Mouse (Mus musculus) embryonic facial prominence, embryonic 14.5 days (tissue): ENCODE measurements at regions not wholly inside any gene's neighbourhood (a gene's known extent, or its start where the extent isn't known, plus 50 kb on each side); places are given as distances from the start of the nearest gene placed in this dataset.

ENCODE experiments used
- ATAC-seq: fragments of 200-750 bp; cut with Nextera tagmentation; 2 replicates; pipeline ENCODE4 v1.8.0; 2017; ENCODE audit warnings: low read depth, moderate number of reproducible peaks, moderate TSS enrichment
- DNase-seq: peaks from one replicate; pipeline ENCODE4 v3.0.0-alpha.2; 2015; ENCODE audit warnings: low spot score
- H3K27ac ChIP-seq: fragments of 300-500 bp; sonication (generic); replicated peaks from 2 replicates; pipeline ENCODE4 v1.5.1; 2014; ENCODE audit warnings: low read depth, mild to moderate bottlenecking, low read length, moderate library complexity
- H3K27me3 ChIP-seq: fragments of 300-500 bp; sonication (generic); replicated peaks from 2 replicates; pipeline ENCODE4 v1.6.1; 2014; ENCODE audit warnings: low read length; ENCODE audit not compliant: control insufficient read depth, insufficient read depth
- H3K36me3 ChIP-seq: fragments of 300-500 bp; sonication (generic); 2 replicates; pipeline ENCODE4 v1.6.1; 2014; ENCODE audit warnings: low read length, mixed read lengths; ENCODE audit not compliant: control insufficient read depth, insufficient read depth
- H3K4me1 ChIP-seq: fragments of 300-500 bp; sonication (generic); 2 replicates; pipeline ENCODE4 v1.6.1; 2014; ENCODE audit warnings: antibody characterized with exemption, low read length; ENCODE audit not compliant: control insufficient read depth, insufficient read depth
- H3K4me2 ChIP-seq: fragments of 300-500 bp; sonication (generic); 2 replicates; pipeline ENCODE4 v1.6.1; 2014; ENCODE audit warnings: low read depth, mild to moderate bottlenecking, low read length, moderate library complexity, mixed read lengths
- H3K4me3 ChIP-seq: fragments of 300-500 bp; sonication (generic); 2 replicates; pipeline ENCODE4 v1.5.1; 2014; ENCODE audit warnings: low read depth, mild to moderate bottlenecking, low read length
- H3K9ac ChIP-seq: fragments of 300-500 bp; sonication (generic); 2 replicates; pipeline ENCODE4 v1.6.1; 2014; ENCODE audit warnings: low read depth, mild to moderate bottlenecking, low read length, moderate library complexity, mixed read lengths
- H3K9me3 ChIP-seq: fragments of 300-500 bp; sonication (generic); 2 replicates; pipeline ENCODE4 v1.6.1; 2016; ENCODE audit warnings: low read length; ENCODE audit not compliant: control insufficient read depth
- WGBS: fragments of 180-500 bp; shearing (Covaris S2); extraction: QIAGEN DNeasy Blood & Tissue Kit; methylation state at CpG from one replicate; pipeline ENCODE4 v1.1.7; 2014; 5-methylcytosine and 5-hydroxymethylcytosine counted together

DNA sequence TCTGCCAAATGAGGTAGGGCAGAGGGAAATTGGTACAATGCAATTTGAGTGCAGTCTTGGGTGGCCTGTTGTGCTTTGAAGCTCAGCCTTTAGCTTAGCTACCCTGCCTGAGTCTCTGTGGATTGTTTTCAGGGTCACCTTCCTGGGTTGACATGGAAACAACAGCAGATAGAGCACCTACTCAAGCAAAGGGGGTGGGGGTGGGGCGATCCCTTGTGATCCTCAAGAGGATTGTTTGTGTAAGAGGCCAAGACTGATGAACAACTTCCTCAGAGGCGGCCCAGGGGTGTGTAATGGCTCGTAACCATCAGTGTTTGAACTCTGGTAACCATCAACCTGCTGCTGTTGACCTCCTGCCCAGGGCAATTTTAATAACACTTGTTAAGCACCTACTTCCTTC, 187.8 kb upstream of the Tle4 start:
- WGBS, result 42% methylated on average over 3 of the region's 3 CpGs
- Histone ChIP-seq H3K9me3 (no peaks in the 10 kb centered on the region), H3K4me2 (no peak overlapping the region), H3K27ac (no peak overlapping the region), H3K27me3 (no peaks in the 10 kb centered on the region), H3K36me3 (no peaks in the 10 kb centered on the region), H3K9ac (no peak overlapping the region), H3K4me1 (no peaks in the 10 kb centered on the region), H3K4me3 (no peak overlapping the region)
- DNase-seq (no peak), ATAC-seq (no peak)

DNA sequence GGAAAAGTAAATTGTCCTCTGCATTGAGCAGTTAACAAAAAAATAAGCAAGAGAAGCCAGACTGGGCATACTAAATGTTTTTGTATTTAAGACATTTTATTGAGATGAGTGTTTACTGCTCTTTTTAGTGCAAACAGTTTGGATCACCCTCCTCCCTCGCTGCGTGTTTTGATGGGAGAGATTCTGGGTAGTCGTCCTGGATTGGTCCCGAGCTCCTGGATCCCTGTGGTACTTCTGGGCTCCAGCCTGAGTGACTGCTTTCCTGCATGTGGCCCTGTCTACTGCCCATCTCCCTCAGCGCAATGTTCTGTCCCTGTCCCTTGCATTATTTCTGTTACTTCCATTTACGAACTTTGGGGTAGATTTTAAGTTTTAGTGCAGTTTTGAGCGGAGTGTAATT, 179.9 kb upstream of the Tle4 start:
- H3K4me2 ChIP-seq, result peak overlapping the region; percentile 33; the same call in 1 of the 2 replicates
- no peaks in the 10 kb centered on the region for H3K27me3 ChIP-seq
- no peak overlapping the region for H3K9ac ChIP-seq
- no peaks in the 10 kb centered on the region for H3K9me3 ChIP-seq
- no peaks in the 10 kb centered on the region for H3K4me1 ChIP-seq
- H3K27ac ChIP-seq, result no peak overlapping the region
- 26% methylated on average over 7 of the region's 7 CpGs for WGBS
- no peaks in the 10 kb centered on the region for H3K36me3 ChIP-seq
- H3K4me3 ChIP-seq, result no peak overlapping the region
- DNase-seq (no peak), ATAC-seq (no peak)

DNA sequence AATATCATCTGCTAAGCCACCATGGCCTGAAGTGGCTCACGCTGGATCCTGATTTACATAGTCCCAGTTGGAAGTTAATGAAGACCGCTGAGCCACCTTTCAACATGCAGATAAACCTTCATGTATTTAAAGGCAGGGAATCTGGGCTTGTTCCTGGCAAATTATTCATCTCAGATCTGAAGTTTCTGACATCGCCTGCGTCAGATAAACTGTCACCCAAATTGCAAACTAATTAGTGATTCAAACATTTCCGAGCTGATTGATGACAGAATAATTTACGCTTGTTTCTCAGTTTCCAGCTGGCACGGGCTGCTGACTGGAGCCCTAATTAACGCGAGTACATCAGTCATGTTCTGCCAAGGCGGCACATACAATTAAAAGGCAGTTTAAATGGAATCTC, 179.3 kb upstream of the Tle4 start:
- H3K27me3 ChIP-seq, result no peaks in the 10 kb centered on the region
- H3K27ac ChIP-seq, result no peak overlapping the region
- 10% methylated on average over 10 of the region's 10 CpGs for WGBS
- no peaks in the 10 kb centered on the region for H3K9me3 ChIP-seq
- ATAC-seq (no peak), DNase-seq (peak; percentile 42)
- H3K9ac ChIP-seq, result no peak overlapping the region
- H3K4me2 ChIP-seq, result peak overlapping the region; percentile 33; the same call in 1 of the 2 replicates
- H3K4me1 ChIP-seq, result no peaks in the 10 kb centered on the region
- H3K36me3 ChIP-seq, result no peaks in the 10 kb centered on the region
- no peak overlapping the region for H3K4me3 ChIP-seq

DNA sequence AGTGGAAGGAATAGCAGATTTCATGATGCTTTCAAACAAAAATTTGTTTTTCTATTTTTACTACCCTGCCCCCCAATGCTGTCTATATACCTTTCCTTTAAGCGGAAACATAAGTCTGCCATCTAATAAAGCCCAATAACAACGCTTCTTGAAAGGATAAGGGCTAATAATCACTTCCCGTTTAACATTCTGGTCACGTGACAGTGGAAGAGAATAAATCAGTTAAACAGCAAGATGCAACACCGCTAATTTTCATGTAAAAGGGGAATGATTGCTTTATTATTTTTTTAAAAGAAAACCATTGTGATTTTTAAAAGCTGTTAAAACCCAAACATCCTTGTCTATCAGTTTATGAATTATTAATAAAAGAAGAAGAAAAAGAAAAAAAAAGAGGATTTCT, 178.9 kb upstream of the Tle4 start:
- Histone ChIP-seq H3K27ac (no peak overlapping the region), H3K27me3 (no peaks in the 10 kb centered on the region), H3K9me3 (no peaks in the 10 kb centered on the region), H3K4me1 (no peaks in the 10 kb centered on the region), H3K36me3 (no peaks in the 10 kb centered on the region), H3K4me3 (no peak overlapping the region), H3K9ac (no peak overlapping the region), H3K4me2 (no peak overlapping the region)
- 63% methylated on average over 5 of the region's 5 CpGs for WGBS
- DNase-seq (no peak), ATAC-seq (no peak)

DNA sequence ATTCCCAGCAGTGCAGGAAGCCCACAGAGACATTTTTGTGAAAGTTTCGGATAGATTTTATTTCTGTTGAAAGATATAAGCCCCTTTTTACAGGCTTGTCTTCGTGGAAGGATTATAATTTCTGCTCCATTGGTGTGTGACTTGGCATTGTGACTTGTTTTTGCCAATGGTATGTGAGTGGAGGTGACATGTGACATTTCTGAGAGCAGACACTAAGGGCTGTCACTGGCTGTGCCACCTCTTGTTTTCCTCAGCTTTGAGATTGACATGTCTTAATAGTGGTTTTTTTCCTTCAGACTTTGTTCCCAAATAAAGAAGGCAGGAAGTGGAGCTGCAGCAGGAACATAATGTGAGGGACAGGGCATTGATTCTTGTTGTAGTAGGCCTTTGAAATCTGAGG, 174.9 kb upstream of the Tle4 start:
- Histone ChIP-seq H3K9ac (no peak overlapping the region), H3K36me3 (no peaks in the 10 kb centered on the region), H3K9me3 (no peaks in the 10 kb centered on the region), H3K27ac (no peak overlapping the region), H3K4me3 (no peak overlapping the region), H3K27me3 (no peaks in the 10 kb centered on the region), H3K4me1 (no peaks in the 10 kb centered on the region), H3K4me2 (no peak overlapping the region)
- 69% methylated on average over 2 of the region's 2 CpGs for WGBS
- no peak for ATAC-seq
- DNase-seq, result no peak

DNA sequence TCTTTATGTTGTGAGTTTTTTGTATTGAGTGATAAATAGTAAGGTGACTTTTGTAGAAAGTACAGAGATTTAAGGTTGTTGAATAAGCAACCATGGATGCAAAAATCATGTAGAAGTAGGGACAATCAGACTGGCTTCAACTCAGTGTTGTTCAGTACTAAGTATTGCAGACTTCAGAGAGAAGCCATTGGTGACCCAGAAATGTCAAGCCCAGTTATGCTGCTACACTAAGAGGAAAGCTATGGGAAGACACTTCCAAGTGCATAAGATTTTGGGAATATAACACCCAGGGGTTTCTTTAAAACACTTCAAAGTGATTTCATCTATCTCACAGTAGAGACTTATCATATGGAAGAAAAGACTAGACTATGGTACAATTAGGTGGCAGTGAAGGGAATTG, 154.8 kb upstream of the Tle4 start:
- H3K36me3 ChIP-seq, result no peaks in the 10 kb centered on the region
- H3K4me2 ChIP-seq, result no peak overlapping the region
- no peak overlapping the region for H3K27ac ChIP-seq
- ATAC-seq (no peak), DNase-seq (no peak)
- H3K4me1 ChIP-seq, result no peaks in the 10 kb centered on the region
- H3K9me3 ChIP-seq, result no peaks in the 10 kb centered on the region
- H3K27me3 ChIP-seq, result no peaks in the 10 kb centered on the region
- H3K9ac ChIP-seq, result no peak overlapping the region
- no peak overlapping the region for H3K4me3 ChIP-seq

DNA sequence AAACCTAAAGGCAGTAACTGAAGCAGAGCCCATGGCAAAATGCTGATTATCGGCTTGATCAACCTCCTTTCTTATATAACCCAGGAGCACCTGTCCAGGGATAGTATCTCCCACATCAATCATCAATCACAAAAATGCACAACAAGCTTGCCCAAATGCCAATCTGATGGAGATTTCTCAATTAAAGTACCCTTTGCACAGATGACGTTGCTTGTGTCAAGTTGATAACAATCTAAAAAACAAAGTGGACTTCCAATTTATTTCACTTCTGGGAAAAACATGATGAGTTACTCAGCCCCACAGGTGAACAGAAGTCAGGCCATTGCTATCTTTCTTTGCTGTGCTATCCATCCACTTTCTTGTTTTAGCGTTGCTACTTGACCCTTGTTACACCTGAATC, 144.5 kb upstream of the Tle4 start:
- DNase-seq, result no peak
- 81% methylated on average over 3 of the region's 3 CpGs for WGBS
- no peak overlapping the region for H3K4me3 ChIP-seq

DNA sequence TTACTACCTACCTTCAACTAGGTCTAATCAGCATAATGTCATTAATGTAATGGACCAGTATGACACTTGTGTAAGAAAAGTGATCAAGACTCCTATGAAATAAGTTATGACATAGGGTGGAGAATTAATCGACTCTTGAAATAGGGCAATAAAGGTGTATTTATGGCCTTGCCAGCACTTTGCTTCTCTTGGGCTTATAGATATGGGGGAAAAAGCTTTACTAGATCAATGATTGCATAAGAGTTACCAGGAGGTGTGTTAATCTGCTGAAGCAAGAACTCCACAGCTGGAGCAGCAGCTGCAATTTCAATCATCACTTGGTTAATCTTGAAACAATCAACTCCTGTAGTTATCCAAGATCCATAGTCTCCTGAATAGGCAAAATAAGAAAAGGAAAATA, 143.1 kb upstream of the Tle4 start:
- H3K4me3 ChIP-seq, result no peak overlapping the region
- ATAC-seq, result no peak
- WGBS, result 82% methylated on average over 1 of the region's 1 CpGs

More for the DNA sequence above, 144.5 kb upstream of the Tle4 start:
- H3K27me3 ChIP-seq, result no peaks in the 10 kb centered on the region
- H3K4me1 ChIP-seq, result no peaks in the 10 kb centered on the region
- H3K4me2 ChIP-seq, result no peak overlapping the region
- H3K27ac ChIP-seq, result no peak overlapping the region
- H3K9ac ChIP-seq, result no peak overlapping the region
- ATAC-seq, result no peak
- no peaks in the 10 kb centered on the region for H3K9me3 ChIP-seq
- H3K36me3 ChIP-seq, result no peaks in the 10 kb centered on the region

DNA sequence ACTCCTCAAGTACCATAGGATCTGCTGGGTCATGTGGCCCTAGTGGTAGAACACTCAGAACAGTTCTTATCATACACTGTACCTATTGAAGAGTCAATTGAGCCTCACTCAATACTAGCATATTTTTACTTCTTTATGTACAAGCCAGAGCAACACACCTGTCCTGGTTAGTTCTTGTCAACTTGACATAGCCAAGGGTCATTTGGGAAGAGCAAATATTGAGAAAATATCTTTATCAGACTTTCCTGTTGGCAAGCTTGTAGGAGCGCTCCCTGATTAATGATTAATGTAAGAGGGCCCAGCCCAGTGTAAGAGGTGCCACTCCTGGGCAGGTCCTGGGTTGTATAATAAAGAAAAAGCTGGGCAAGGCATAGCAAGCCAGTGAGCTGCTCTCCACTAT, 142.3 kb upstream of the Tle4 start:
- Histone ChIP-seq H3K4me1 (no peaks in the 10 kb centered on the region), H3K4me2 (no peak overlapping the region), H3K27ac (no peak overlapping the region), H3K4me3 (no peak overlapping the region), H3K9me3 (no peaks in the 10 kb centered on the region), H3K27me3 (no peaks in the 10 kb centered on the region), H3K36me3 (no peaks in the 10 kb centered on the region), H3K9ac (no peak overlapping the region)
- DNase-seq (no peak), ATAC-seq (no peak)
- 93% methylated on average over 1 of the region's 1 CpGs for WGBS

More for the DNA sequence above, 143.1 kb upstream of the Tle4 start:
- Histone ChIP-seq H3K4me2 (no peak overlapping the region), H3K9me3 (no peaks in the 10 kb centered on the region), H3K27ac (no peak overlapping the region), H3K9ac (no peak overlapping the region), H3K4me1 (no peaks in the 10 kb centered on the region), H3K36me3 (no peaks in the 10 kb centered on the region), H3K27me3 (no peaks in the 10 kb centered on the region)
- no peak for DNase-seq
